Mouse (Mus musculus): Measurements from ENCODE around the gene Col23a1. TPM values are rescaled to one million over a fixed set of nuclear protein-coding genes. Genes with fewer than 3 reads are reported as not detected.

The Col23a1 gene
- polyA plus RNA-seq, 1 experiment = 10.3 TPM

DNA sequence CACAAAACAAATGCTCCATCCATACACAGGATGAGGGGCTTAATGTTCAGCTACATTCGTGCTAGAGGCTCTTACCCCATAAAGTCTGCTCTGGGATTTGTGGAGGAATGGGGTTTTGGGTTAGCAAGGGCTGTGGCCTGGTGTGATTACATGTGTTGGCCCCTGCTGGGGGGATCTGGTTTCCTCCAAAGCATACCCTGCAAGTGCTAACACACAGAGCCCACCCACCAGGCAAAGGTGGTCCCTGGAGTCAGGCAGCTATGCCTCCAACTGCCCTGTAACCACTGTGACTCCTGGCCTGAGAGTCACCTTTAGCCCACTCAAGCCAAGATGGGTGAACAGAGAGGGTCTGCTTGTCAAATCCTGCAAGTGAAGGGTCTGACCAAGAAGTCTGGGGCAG is 82.2 kb downstream of the Col23a1 start:
- no peak overlapping the region for H3K4me2 ChIP-seq (ENCODE audit: low read depth)
- no peak for TF ChIP-seq MAX (IDR thresholded peaks at IDR 0.05; ENCODE audit: low read depth)
- no peaks in the 10 kb centered on the region for H3K36me3 ChIP-seq (ENCODE audit: control insufficient read depth, insufficient read depth)
- no peaks in the 10 kb centered on the region for H3K79me2 ChIP-seq (ENCODE audit: control insufficient read depth, insufficient read depth)
- H3K27me3 ChIP-seq (ENCODE audit: control insufficient read depth, insufficient read depth, insufficient read length) = no peaks in the 10 kb centered on the region
- no peak overlapping the region for H3K4me3 ChIP-seq
- H3ac ChIP-seq (ENCODE audit: control insufficient read depth, insufficient read length) = no peak overlapping the region

DNA sequence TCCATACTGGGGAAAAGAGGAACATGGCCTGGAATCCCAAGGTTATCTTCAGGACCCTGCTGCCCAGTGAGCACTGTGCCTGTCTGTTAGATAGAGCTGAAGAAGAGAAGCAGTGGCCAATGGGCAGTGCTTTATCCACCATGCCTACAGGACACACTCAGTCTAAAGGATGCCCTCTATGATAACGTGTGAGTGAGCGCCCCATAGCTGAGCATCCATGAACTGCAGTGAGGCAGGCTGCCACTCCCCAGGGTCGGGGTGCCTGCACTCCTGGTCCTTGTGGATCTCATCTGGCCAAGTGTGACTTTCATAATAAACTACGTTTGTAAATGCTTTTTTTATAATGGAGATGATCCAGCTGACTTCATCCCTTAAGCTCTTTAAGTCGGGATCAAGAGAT is 87.5 kb downstream of the Col23a1 start:
- Histone ChIP-seq H3K36me3 (ENCODE audit: control insufficient read depth, insufficient read depth) (no peaks in the 10 kb centered on the region), H3K4me2 (ENCODE audit: low read depth) (no peak overlapping the region), H3K79me2 (ENCODE audit: control insufficient read depth, insufficient read depth) (no peaks in the 10 kb centered on the region), H3ac (ENCODE audit: control insufficient read depth, insufficient read length) (no peak overlapping the region), H3K27me3 (ENCODE audit: control insufficient read depth, insufficient read depth, insufficient read length) (no peaks in the 10 kb centered on the region), H3K4me3 (no peak overlapping the region)
- TF ChIP-seq TCF3 (IDR thresholded peaks at IDR 0.05; ENCODE audit: insufficient read length, low read depth) = no peak
- TF ChIP-seq CEBPB (IDR thresholded peaks at IDR 0.05; ENCODE audit: insufficient read depth, poor library complexity, severe bottlenecking) = no peak
- no peak for TF ChIP-seq MYOG (IDR thresholded peaks at IDR 0.05; ENCODE audit: control insufficient read depth in 1 of 3, insufficient read depth in 1 of 3, insufficient read length in 2 of 3, low read depth in 2 of 3)
- TF ChIP-seq REST (IDR thresholded peaks at IDR 0.05; ENCODE audit: insufficient read depth, insufficient read length) = no peak
- no peak for TF ChIP-seq SRF (IDR thresholded peaks at IDR 0.05; ENCODE audit: control insufficient read depth, insufficient read length, low read depth)
- TF ChIP-seq TCF12 (IDR thresholded peaks at IDR 0.05; ENCODE audit: insufficient read depth, poor library complexity, severe bottlenecking) = no peak
- no peak for TF ChIP-seq POLR2A (IDR thresholded peaks at IDR 0.05; ENCODE audit: insufficient read length, low read depth)
- no peak for TF ChIP-seq E2F4 (IDR thresholded peaks at IDR 0.05; ENCODE audit: insufficient read depth)
- TF ChIP-seq MAX (IDR thresholded peaks at IDR 0.05; ENCODE audit: low read depth) = no peak
- TF ChIP-seq POLR2AphosphoS2 (IDR thresholded peaks at IDR 0.05; ENCODE audit: insufficient read length, low read depth) = no peak
- no peak for TF ChIP-seq USF1 (IDR thresholded peaks at IDR 0.05; ENCODE audit: low read depth)
- no peak for TF ChIP-seq MYOD1 (IDR thresholded peaks at IDR 0.05; ENCODE audit: control insufficient read depth in 1 of 3, insufficient read length in 2 of 3, low read depth in 2 of 3)

DNA sequence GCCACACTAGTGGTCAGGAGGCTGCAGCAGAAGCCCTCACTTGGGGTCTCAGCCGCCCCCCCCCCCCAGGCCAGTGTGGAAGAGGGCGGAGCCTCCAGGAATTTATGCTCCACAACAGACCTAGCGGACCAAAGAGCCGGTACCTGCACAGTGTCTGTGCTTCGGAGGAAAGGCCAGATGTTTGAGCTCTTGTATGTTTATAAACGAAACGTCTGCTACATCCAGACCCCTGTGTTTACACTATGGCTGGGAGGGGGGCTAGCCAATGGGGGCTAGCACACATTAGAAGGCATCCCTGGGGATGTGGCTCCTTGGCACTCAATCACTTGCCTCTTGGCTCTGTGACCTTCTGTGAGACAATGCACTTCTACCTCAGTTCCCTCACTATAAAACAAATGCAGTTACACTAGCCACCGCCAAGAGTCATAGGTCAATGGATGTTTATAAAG is 99.2 kb downstream of the Col23a1 start:
- Histone ChIP-seq H3K79me2 (ENCODE audit: control insufficient read depth, insufficient read depth) (no peaks in the 10 kb centered on the region), H3K36me3 (ENCODE audit: control insufficient read depth, insufficient read depth) (no peaks in the 10 kb centered on the region), H3K4me2 (ENCODE audit: low read depth) (no peak overlapping the region), H3K4me3 (no peak overlapping the region), H3K27me3 (ENCODE audit: control insufficient read depth, insufficient read depth, insufficient read length) (peaks cover 13% of the 10 kb centered on the region), H3ac (ENCODE audit: control insufficient read depth, insufficient read length) (no peak overlapping the region)
- no peak for TF ChIP-seq MYOD1 (IDR thresholded peaks at IDR 0.05; ENCODE audit: control insufficient read depth in 1 of 3, insufficient read length in 2 of 3, low read depth in 2 of 3)
- no peak for TF ChIP-seq SRF (IDR thresholded peaks at IDR 0.05; ENCODE audit: control insufficient read depth, insufficient read length, low read depth)
- no peak for TF ChIP-seq USF1 (IDR thresholded peaks at IDR 0.05; ENCODE audit: low read depth)

- H3K4me2 ChIP-seq (ENCODE audit: low read depth) = no peak overlapping the region
Observed at GRCm38 (mm10) chr11:51389763-51390162, 100.0 kb downstream of the Col23a1 start.

DNA sequence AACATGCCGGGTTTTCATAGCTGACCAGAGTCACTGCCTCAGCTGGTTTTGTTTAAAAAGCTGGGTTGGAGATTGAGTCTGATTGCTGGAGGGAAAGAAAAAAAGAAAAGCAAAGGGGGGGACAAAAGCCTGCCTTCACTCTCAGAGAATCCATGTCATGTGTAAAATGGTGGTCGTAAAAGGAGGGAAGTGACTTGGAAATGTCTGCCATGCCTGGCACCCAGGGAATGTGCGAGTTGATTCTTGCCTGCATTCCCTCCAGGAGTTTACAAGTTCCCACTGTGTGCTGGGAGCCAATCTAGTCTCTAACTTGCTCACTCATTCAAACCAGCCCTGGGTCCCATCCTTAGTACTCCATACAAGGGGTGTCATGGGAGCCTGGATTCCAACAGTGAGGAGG is 100.8 kb downstream of the Col23a1 start:
- TF ChIP-seq POLR2AphosphoS2 (IDR thresholded peaks at IDR 0.05; ENCODE audit: insufficient read length, low read depth) (no peak), REST (IDR thresholded peaks at IDR 0.05; ENCODE audit: insufficient read depth, insufficient read length) (no peak), MYOD1 (IDR thresholded peaks at IDR 0.05; ENCODE audit: control insufficient read depth in 1 of 3, insufficient read length in 2 of 3, low read depth in 2 of 3) (no peak), USF1 (IDR thresholded peaks at IDR 0.05; ENCODE audit: low read depth) (no peak)
- Histone ChIP-seq H3K4me3 (no peak overlapping the region), H3K36me3 (ENCODE audit: control insufficient read depth, insufficient read depth) (no peaks in the 10 kb centered on the region), H3K4me2 (ENCODE audit: low read depth) (no peak overlapping the region), H3ac (ENCODE audit: control insufficient read depth, insufficient read length) (no peak overlapping the region), H3K79me2 (ENCODE audit: control insufficient read depth, insufficient read depth) (no peaks in the 10 kb centered on the region), H3K27me3 (ENCODE audit: control insufficient read depth, insufficient read depth, insufficient read length) (peaks cover 13% of the 10 kb centered on the region)

More at GRCm38 (mm10) chr11:51389763-51390162, 100.0 kb downstream of the Col23a1 start:
- Histone ChIP-seq H3K4me3 (no peak overlapping the region), H3K27me3 (ENCODE audit: control insufficient read depth, insufficient read depth, insufficient read length) (peaks cover 13% of the 10 kb centered on the region), H3K36me3 (ENCODE audit: control insufficient read depth, insufficient read depth) (no peaks in the 10 kb centered on the region), H3ac (ENCODE audit: control insufficient read depth, insufficient read length) (no peak overlapping the region), H3K79me2 (ENCODE audit: control insufficient read depth, insufficient read depth) (no peaks in the 10 kb centered on the region)
- TF ChIP-seq E2F4 (IDR thresholded peaks at IDR 0.05; ENCODE audit: insufficient read depth) (no peak), USF1 (IDR thresholded peaks at IDR 0.05; ENCODE audit: low read depth) (no peak), MAX (IDR thresholded peaks at IDR 0.05; ENCODE audit: low read depth) (no peak), CEBPB (IDR thresholded peaks at IDR 0.05; ENCODE audit: insufficient read depth, poor library complexity, severe bottlenecking) (no peak)

DNA sequence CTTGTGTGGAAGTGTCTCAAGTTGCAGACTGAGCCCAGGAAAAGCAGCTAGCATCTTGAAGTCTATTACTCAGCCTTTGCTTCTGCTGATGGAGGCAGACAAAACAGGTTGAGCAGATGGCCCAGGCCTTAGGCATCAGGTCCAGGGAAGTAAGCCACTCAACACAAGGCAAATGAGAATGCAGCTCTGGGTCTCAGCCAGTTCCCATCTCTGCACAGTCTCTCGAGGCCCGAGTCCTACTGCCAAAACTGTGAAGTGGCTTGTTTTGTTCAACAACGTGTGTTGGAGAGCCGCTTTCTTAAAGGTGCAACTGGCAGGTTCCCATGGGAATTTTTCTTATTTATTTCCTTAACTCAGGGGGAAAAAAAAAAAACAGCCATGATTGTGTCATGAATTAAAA is 101.8 kb downstream of the Col23a1 start:
- Histone ChIP-seq H3K79me2 (ENCODE audit: control insufficient read depth, insufficient read depth) (no peaks in the 10 kb centered on the region), H3K4me3 (no peak overlapping the region), H3K4me2 (ENCODE audit: low read depth) (no peak overlapping the region), H3K36me3 (ENCODE audit: control insufficient read depth, insufficient read depth) (no peaks in the 10 kb centered on the region), H3K27me3 (ENCODE audit: control insufficient read depth, insufficient read depth, insufficient read length) (peaks cover 13% of the 10 kb centered on the region), H3ac (ENCODE audit: control insufficient read depth, insufficient read length) (no peak overlapping the region)
- TF ChIP-seq MYOD1 (IDR thresholded peaks at IDR 0.05; ENCODE audit: control insufficient read depth in 1 of 3, insufficient read length in 2 of 3, low read depth in 2 of 3) (no peak), TCF12 (IDR thresholded peaks at IDR 0.05; ENCODE audit: insufficient read depth, poor library complexity, severe bottlenecking) (no peak), CEBPB (IDR thresholded peaks at IDR 0.05; ENCODE audit: insufficient read depth, poor library complexity, severe bottlenecking) (no peak), SRF (IDR thresholded peaks at IDR 0.05; ENCODE audit: control insufficient read depth, insufficient read length, low read depth) (no peak), POLR2A (IDR thresholded peaks at IDR 0.05; ENCODE audit: insufficient read length, low read depth) (no peak), POLR2AphosphoS2 (IDR thresholded peaks at IDR 0.05; ENCODE audit: insufficient read length, low read depth) (no peak), TCF3 (IDR thresholded peaks at IDR 0.05; ENCODE audit: insufficient read length, low read depth) (no peak), E2F4 (IDR thresholded peaks at IDR 0.05; ENCODE audit: insufficient read depth) (no peak), USF1 (IDR thresholded peaks at IDR 0.05; ENCODE audit: low read depth) (no peak), REST (IDR thresholded peaks at IDR 0.05; ENCODE audit: insufficient read depth, insufficient read length) (no peak), MAX (IDR thresholded peaks at IDR 0.05; ENCODE audit: low read depth) (no peak), MYOG (IDR thresholded peaks at IDR 0.05; ENCODE audit: control insufficient read depth in 1 of 3, insufficient read depth in 1 of 3, insufficient read length in 2 of 3, low read depth in 2 of 3) (no peak)

All from myocyte (in vitro differentiated cells).